Mouse (Mus musculus): Measurements from ENCODE around the gene L1cam. TPM values are rescaled to one million over a fixed set of nuclear protein-coding genes. Genes with fewer than 3 reads are reported as not detected.

Gene L1cam
- total RNA-seq, 2 experiments from 2014 or later, result 133 to 151 TPM

Other genes with a start within 250 kb of the L1cam start
- gene Pnck, start 236.0 kb downstream of the L1cam start, total RNA-seq (2021), result 100 to 1,000 TPM in 1 of 2 experiments, 10 to 100 TPM in 1; 84.2 to 108 TPM
- 100 to 1,000 TPM in 1 of 2 experiments, 10 to 100 TPM in 1; 95.9 to 102 TPM for gene Slc6a8, start 223.0 kb downstream of the L1cam start, total RNA-seq (2021)
- 10 to 100 TPM; 79.2 to 91.3 TPM for gene Bcap31, start 179.9 kb downstream of the L1cam start, total RNA-seq (2021)
- 10 to 100 TPM; 10.2 to 12.3 TPM for gene Abcd1, start 179.5 kb downstream of the L1cam start, total RNA-seq (2021)
- 1 to 10 TPM; 7.7 to 7.9 TPM for gene Plxnb3, start 139.0 kb downstream of the L1cam start, total RNA-seq (2021)
- 10 to 100 TPM in 1 of 2 experiments, 1 to 10 TPM in 1; 4.9 to 10.1 TPM for gene Srpk3, start 121.7 kb downstream of the L1cam start, total RNA-seq (2021)
- gene Idh3g, start 109.2 kb downstream of the L1cam start, total RNA-seq (2021), result 100 to 1,000 TPM; 187 to 203 TPM
- gene Ssr4, start 109.1 kb downstream of the L1cam start, total RNA-seq (2021), result 10 to 100 TPM; 75.0 to 88.2 TPM
- 100 to 1,000 TPM; 107 to 123 TPM for gene Pdzd4, start 71.1 kb downstream of the L1cam start, total RNA-seq (2021)
- not detected for gene Avpr2, start 4.0 kb downstream of the L1cam start, total RNA-seq (2021)
- gene Arhgap4, start 25.8 kb upstream of the L1cam start, total RNA-seq (2021), result 1 to 10 TPM; 3.7 to 3.8 TPM
- 10 to 100 TPM; 50.9 to 59.8 TPM for gene Naa10, start 25.8 kb upstream of the L1cam start, total RNA-seq (2021)
- gene Renbp, start 34.7 kb upstream of the L1cam start, total RNA-seq (2021), result 1 to 10 TPM; 7.2 to 7.5 TPM
- gene Hcfc1, start 70.3 kb upstream of the L1cam start, total RNA-seq (2021), result 10 to 100 TPM; 67.0 to 69.2 TPM
- 10 to 100 TPM; 48.2 to 49.0 TPM for gene Irak1, start 127.8 kb upstream of the L1cam start, total RNA-seq (2021)
- under 1 TPM; 0.60 to 0.70 TPM for gene Opn1mw, start 231.4 kb upstream of the L1cam start, total RNA-seq (2021)
- gene Mecp2, start 239.3 kb upstream of the L1cam start, total RNA-seq (2021), result 10 to 100 TPM; 89.6 to 94.8 TPM